Mouse (Mus musculus): ENCODE results near the gene 4933428G20Rik. TPM values are rescaled to one million over a fixed set of nuclear protein-coding genes. Genes with fewer than 3 reads are reported as not detected.

4933428G20Rik gene
- polyA plus RNA-seq, 1 experiment from 2014 or later: not detected

GRCm38 (mm10) chr11:97465957-97466356, 34.2 kb downstream of the 4933428G20Rik start:
- WGBS: 79% methylated on average over 12 of the region's 12 CpGs

GRCm38 (mm10) chr11:97463991-97464390, 36.1 kb downstream of the 4933428G20Rik start:
- DNase-seq (ENCODE audit: low spot score) (no peak), ATAC-seq (no peak)
- 90% methylated on average over 4 of the region's 4 CpGs for WGBS
- H3K4me3 ChIP-seq (ENCODE audit: low read depth, low read length): no peak overlapping the region
- no peak overlapping the region for H3K27ac ChIP-seq (ENCODE audit: low read depth, low read length)
- H3K9ac ChIP-seq (ENCODE audit: low read length): no peak overlapping the region
- peaks cover 63% of the 10 kb centered on the region for H3K36me3 ChIP-seq (ENCODE audit: control insufficient read depth, insufficient read depth, low read length)
- no peaks in the 10 kb centered on the region for H3K4me1 ChIP-seq (ENCODE audit: control insufficient read depth, insufficient read depth, low read length)
- no peaks in the 10 kb centered on the region for H3K9me3 ChIP-seq (replicated peaks; ENCODE audit: control insufficient read depth, low read length)
- no peaks in the 10 kb centered on the region for H3K27me3 ChIP-seq (replicated peaks; ENCODE audit: control insufficient read depth, insufficient read depth, low read length)
- no peak overlapping the region for H3K4me2 ChIP-seq (ENCODE audit: low read length)

More at GRCm38 (mm10) chr11:97465957-97466356, 34.2 kb downstream of the 4933428G20Rik start:
- Histone ChIP-seq H3K36me3 (ENCODE audit: control insufficient read depth, insufficient read depth, low read length) (peaks cover 61% of the 10 kb centered on the region), H3K9ac (ENCODE audit: low read length) (no peak overlapping the region), H3K4me2 (ENCODE audit: low read length) (no peak overlapping the region), H3K27me3 (replicated peaks; ENCODE audit: control insufficient read depth, insufficient read depth, low read length) (no peaks in the 10 kb centered on the region), H3K9me3 (replicated peaks; ENCODE audit: control insufficient read depth, low read length) (no peaks in the 10 kb centered on the region), H3K4me1 (ENCODE audit: control insufficient read depth, insufficient read depth, low read length) (no peaks in the 10 kb centered on the region), H3K27ac (ENCODE audit: low read depth, low read length) (no peak overlapping the region), H3K4me3 (ENCODE audit: low read depth, low read length) (no peak overlapping the region)
- ATAC-seq (no peak), DNase-seq (ENCODE audit: low spot score) (no peak)

DNA sequence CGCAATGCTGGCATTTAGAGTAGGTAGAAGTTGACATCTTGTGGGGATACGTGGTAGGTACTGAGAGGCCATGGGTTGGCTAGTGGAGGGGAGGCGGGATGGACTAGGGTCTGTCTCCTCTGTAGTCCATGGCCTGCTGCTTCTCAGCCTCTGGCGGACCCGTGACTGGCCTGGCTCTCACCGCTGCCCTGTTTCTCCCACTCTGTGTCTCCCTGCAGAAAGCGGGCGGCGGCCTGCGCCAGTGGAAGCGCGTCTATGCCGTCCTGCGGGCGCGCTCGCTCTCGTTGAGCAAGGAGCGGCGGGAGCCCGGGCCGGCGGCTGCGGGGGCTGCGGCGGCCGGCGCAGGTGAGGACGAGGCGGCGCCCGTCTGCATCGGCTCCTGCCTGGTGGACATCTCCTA, 37.0 kb downstream of the 4933428G20Rik start:
- Histone ChIP-seq H3K27me3 (replicated peaks; ENCODE audit: control insufficient read depth, insufficient read depth, low read length) (no peaks in the 10 kb centered on the region), H3K4me3 (ENCODE audit: low read depth, low read length) (no peak overlapping the region), H3K4me1 (ENCODE audit: control insufficient read depth, insufficient read depth, low read length) (no peaks in the 10 kb centered on the region), H3K4me2 (ENCODE audit: low read length) (no peak overlapping the region), H3K9ac (ENCODE audit: low read length) (0 out of 2 replicates have a peak overlapping the region, but pooled peaks have one; percentile 8), H3K27ac (ENCODE audit: low read depth, low read length) (no peak overlapping the region), H3K9me3 (replicated peaks; ENCODE audit: control insufficient read depth, low read length) (no peaks in the 10 kb centered on the region), H3K36me3 (ENCODE audit: control insufficient read depth, insufficient read depth, low read length) (peaks cover 66% of the 10 kb centered on the region)
- DNase-seq (ENCODE audit: low spot score) (no peak), ATAC-seq (no peak)
- WGBS: 29% methylated on average over 33 of the region's 33 CpGs

DNA sequence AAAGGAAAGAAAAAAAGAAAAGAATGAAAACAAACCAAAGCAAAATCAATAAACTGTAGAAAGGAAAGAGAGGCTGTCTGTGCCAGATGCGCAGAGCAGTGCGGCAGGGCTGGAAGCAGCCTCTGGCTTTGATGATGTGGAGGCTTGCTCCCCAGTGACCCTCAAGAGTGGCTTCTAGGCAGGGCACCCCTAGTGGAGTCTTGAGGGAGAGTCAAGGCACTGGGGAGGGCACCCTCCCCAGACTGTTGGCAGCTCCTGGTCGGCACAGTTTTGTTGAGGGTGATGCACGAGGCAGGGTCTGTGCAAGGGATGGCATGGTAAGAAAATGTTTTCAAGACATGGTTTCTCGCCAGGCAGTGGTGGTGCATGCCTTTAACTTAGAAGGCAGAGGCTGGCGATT, 37.6 kb downstream of the 4933428G20Rik start:
- no peaks in the 10 kb centered on the region for H3K9me3 ChIP-seq (replicated peaks; ENCODE audit: control insufficient read depth, low read length)
- 89% methylated on average over 6 of the region's 6 CpGs for WGBS
- no peak for DNase-seq (ENCODE audit: low spot score)
- H3K9ac ChIP-seq (ENCODE audit: low read length): no peak overlapping the region
- no peaks in the 10 kb centered on the region for H3K4me1 ChIP-seq (ENCODE audit: control insufficient read depth, insufficient read depth, low read length)
- H3K4me2 ChIP-seq (ENCODE audit: low read length): no peak overlapping the region
- no peak overlapping the region for H3K27ac ChIP-seq (ENCODE audit: low read depth, low read length)
- H3K36me3 ChIP-seq (ENCODE audit: control insufficient read depth, insufficient read depth, low read length): peaks cover 66% of the 10 kb centered on the region
- no peak for ATAC-seq
- H3K27me3 ChIP-seq (replicated peaks; ENCODE audit: control insufficient read depth, insufficient read depth, low read length): no peaks in the 10 kb centered on the region
- no peak overlapping the region for H3K4me3 ChIP-seq (ENCODE audit: low read depth, low read length)

DNA sequence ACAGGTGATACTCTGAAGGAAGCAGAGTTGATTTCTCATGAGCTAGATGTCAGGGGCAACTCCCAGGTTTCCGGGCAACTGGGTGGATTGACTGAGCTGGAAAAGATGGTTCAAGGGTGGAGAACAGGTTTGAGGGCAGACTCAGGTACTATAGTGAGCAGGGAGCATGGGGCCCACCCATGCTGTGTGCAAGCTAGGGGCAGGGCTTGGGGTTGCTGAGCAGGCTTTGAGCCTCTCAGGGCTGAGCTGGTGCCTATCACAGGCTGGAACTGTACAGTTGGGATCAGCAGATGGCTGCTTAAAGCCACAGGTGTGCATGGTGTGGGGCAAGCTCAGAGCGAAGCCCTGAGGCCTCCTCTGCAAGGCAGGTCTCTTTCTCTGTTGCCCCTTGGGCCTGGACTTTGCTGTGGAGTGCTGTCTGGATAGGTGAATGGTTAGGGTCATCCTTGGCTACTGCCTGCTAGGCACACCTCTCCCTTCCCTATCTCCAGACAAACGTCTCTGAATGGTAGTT, 38.8 kb downstream of the 4933428G20Rik start:
- 87% methylated on average over 3 of the region's 3 CpGs for WGBS
- Histone ChIP-seq H3K4me2 (ENCODE audit: low read length) (no peak overlapping the region), H3K27ac (ENCODE audit: low read depth, low read length) (no peak overlapping the region), H3K27me3 (replicated peaks; ENCODE audit: control insufficient read depth, insufficient read depth, low read length) (no peaks in the 10 kb centered on the region), H3K9me3 (replicated peaks; ENCODE audit: control insufficient read depth, low read length) (no peaks in the 10 kb centered on the region), H3K36me3 (ENCODE audit: control insufficient read depth, insufficient read depth, low read length) (peaks cover 66% of the 10 kb centered on the region), H3K4me3 (ENCODE audit: low read depth, low read length) (no peak overlapping the region), H3K9ac (ENCODE audit: low read length) (no peak overlapping the region), H3K4me1 (ENCODE audit: control insufficient read depth, insufficient read depth, low read length) (no peaks in the 10 kb centered on the region)
- ATAC-seq: no peak
- DNase-seq (ENCODE audit: low spot score): no peak

DNA sequence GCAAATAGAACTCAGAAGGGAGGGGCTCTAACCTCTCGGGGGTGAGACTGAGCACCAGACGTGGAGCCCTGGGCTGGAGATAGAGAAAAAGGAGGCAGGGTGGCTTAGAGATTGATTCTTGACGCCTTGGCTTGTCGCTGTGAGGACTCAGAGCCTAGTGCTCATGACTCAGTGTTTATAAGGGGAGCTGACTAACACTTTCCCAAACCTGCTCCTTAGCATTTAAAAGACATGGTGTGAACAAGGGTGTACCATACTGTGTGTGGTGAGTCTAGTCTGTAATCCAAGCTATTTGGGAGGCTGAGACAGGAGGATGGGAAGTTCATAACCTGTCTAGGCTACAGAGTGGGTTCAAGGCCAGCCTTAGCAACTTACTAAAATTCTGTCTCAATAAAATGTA, 43.0 kb downstream of the 4933428G20Rik start:
- H3K27me3 ChIP-seq (replicated peaks; ENCODE audit: control insufficient read depth, insufficient read depth, low read length): no peaks in the 10 kb centered on the region
- 83% methylated on average over 4 of the region's 4 CpGs for WGBS
- ATAC-seq (no peak), DNase-seq (ENCODE audit: low spot score) (no peak)
- H3K9ac ChIP-seq (ENCODE audit: low read length): no peak overlapping the region
- H3K9me3 ChIP-seq (replicated peaks; ENCODE audit: control insufficient read depth, low read length): no peaks in the 10 kb centered on the region
- H3K27ac ChIP-seq (ENCODE audit: low read depth, low read length): no peak overlapping the region
- no peak overlapping the region for H3K4me2 ChIP-seq (ENCODE audit: low read length)
- H3K4me3 ChIP-seq (ENCODE audit: low read depth, low read length): no peak overlapping the region
- H3K4me1 ChIP-seq (ENCODE audit: control insufficient read depth, insufficient read depth, low read length): peaks cover 9% of the 10 kb centered on the region; the same call in 1 of the 2 replicates
- peaks cover 47% of the 10 kb centered on the region; the same call in 1 of the 2 replicates for H3K36me3 ChIP-seq (ENCODE audit: control insufficient read depth, insufficient read depth, low read length)

DNA sequence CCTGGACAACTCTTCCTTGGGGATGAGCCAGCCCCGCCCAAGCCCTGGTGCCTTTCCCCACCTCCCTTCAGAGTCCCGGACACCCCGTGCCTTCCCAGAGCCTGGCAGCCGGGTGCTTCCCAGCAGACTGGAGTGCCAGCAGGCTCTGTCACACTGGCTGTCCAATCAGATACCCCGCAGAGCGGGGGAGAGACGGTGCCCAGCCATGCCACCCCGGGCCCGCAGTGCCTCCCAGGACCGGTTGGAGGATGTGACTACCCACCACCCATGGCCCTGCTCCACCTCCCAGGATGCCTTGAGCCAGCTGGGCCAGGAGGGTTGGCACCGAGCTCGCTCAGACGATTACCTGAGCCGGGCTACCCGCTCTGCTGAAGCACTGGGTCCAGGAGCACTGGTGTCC, 48.5 kb downstream of the 4933428G20Rik start:
- Histone ChIP-seq H3K36me3 (ENCODE audit: control insufficient read depth, insufficient read depth, low read length) (peaks cover 23% of the 10 kb centered on the region; the same call in 1 of the 2 replicates), H3K4me1 (ENCODE audit: control insufficient read depth, insufficient read depth, low read length) (peaks cover 21% of the 10 kb centered on the region), H3K27me3 (replicated peaks; ENCODE audit: control insufficient read depth, insufficient read depth, low read length) (no peaks in the 10 kb centered on the region), H3K4me2 (ENCODE audit: low read length) (peak overlapping the region; percentile 61), H3K9ac (ENCODE audit: low read length) (peak overlapping the region; percentile 73; the same call in 1 of the 2 replicates), H3K9me3 (replicated peaks; ENCODE audit: control insufficient read depth, low read length) (no peaks in the 10 kb centered on the region), H3K4me3 (ENCODE audit: low read depth, low read length) (0 out of 2 replicates have a peak overlapping the region, but pooled peaks have one; percentile 48), H3K27ac (ENCODE audit: low read depth, low read length) (no peak overlapping the region)
- ATAC-seq (no peak), DNase-seq (ENCODE audit: low spot score) (no peak)
- 94% methylated on average over 15 of the region's 15 CpGs for WGBS

DNA sequence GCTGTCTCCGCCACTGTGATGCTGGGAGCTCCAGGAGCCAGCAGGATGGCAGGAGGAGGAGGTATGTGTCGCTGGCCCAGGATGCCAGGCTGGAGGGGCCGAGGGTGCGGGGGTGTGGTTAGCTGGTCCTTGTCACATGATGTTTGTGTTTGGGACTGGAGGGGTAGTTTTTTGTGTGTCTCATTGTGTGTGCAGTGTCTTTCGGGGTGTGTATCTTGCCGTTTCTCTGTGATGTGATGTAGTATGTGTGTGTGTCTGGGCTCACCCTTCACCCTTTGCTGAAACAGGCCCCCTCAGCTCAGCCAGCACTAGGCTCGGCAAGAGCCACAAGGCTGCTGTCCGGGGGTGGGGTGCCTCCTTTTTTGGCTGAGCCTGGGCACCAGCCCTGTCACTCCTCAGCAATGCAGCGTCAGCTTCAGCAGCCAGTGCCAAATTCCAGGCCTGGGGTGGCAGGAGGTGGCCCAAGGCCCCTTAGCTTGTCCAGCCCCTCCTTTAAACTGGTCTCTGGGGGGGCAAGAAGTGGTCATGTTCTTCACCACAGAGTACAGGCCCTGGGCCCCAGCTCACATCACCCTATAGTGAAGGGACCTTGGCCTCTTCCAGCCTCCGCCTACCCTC, 49.7 kb downstream of the 4933428G20Rik start:
- ATAC-seq (peak; percentile 56), DNase-seq (ENCODE audit: low spot score) (no peak)
- H3K4me3 ChIP-seq (ENCODE audit: low read depth, low read length): peak overlapping the region; percentile 48
- H3K9ac ChIP-seq (ENCODE audit: low read length): peak overlapping the region; percentile 73
- H3K4me1 ChIP-seq (ENCODE audit: control insufficient read depth, insufficient read depth, low read length): peaks cover 21% of the 10 kb centered on the region
- peaks cover 12% of the 10 kb centered on the region; the same call in 1 of the 2 replicates for H3K36me3 ChIP-seq (ENCODE audit: control insufficient read depth, insufficient read depth, low read length)
- peak overlapping the region; percentile 61 for H3K4me2 ChIP-seq (ENCODE audit: low read length)
- H3K9me3 ChIP-seq (replicated peaks; ENCODE audit: control insufficient read depth, low read length): no peaks in the 10 kb centered on the region
- peak overlapping the region; percentile 60 for H3K27ac ChIP-seq (ENCODE audit: low read depth, low read length)
- WGBS: 18% methylated on average over 10 of the region's 10 CpGs
- no peaks in the 10 kb centered on the region for H3K27me3 ChIP-seq (replicated peaks; ENCODE audit: control insufficient read depth, insufficient read depth, low read length)

- no peaks in the 10 kb centered on the region for H3K9me3 ChIP-seq (replicated peaks; ENCODE audit: control insufficient read depth, low read length)
- no peaks in the 10 kb centered on the region for H3K27me3 ChIP-seq (replicated peaks; ENCODE audit: control insufficient read depth, insufficient read depth, low read length)
- H3K36me3 ChIP-seq (ENCODE audit: control insufficient read depth, insufficient read depth, low read length): peaks cover 12% of the 10 kb centered on the region; the same call in 1 of the 2 replicates
- WGBS: 11% methylated on average over 15 of the region's 15 CpGs
- H3K4me1 ChIP-seq (ENCODE audit: control insufficient read depth, insufficient read depth, low read length): peaks cover 21% of the 10 kb centered on the region
- H3K9ac ChIP-seq (ENCODE audit: low read length): peak overlapping the region; percentile 73
- peak; percentile 91 for DNase-seq (ENCODE audit: low spot score)
- peak overlapping the region; percentile 61 for H3K4me2 ChIP-seq (ENCODE audit: low read length)
- peak overlapping the region; percentile 48 for H3K4me3 ChIP-seq (ENCODE audit: low read depth, low read length)
- peak overlapping the region; percentile 60 for H3K27ac ChIP-seq (ENCODE audit: low read depth, low read length)
- peak; percentile 92 for ATAC-seq
Observed at GRCm38 (mm10) chr11:97449601-97450293, 50.4 kb downstream of the 4933428G20Rik start.

All from forebrain, embryonic 14.5 days (tissue).